Mouse (Mus musculus): ENCODE measurements around the gene Cks1b. TPM values are rescaled to one million over a fixed set of nuclear protein-coding genes. Genes with fewer than 3 reads are reported as not detected.

Gene Cks1b
- 20.0 TPM for polyA plus RNA-seq (2017; shearing (Covaris generic))

DNA sequence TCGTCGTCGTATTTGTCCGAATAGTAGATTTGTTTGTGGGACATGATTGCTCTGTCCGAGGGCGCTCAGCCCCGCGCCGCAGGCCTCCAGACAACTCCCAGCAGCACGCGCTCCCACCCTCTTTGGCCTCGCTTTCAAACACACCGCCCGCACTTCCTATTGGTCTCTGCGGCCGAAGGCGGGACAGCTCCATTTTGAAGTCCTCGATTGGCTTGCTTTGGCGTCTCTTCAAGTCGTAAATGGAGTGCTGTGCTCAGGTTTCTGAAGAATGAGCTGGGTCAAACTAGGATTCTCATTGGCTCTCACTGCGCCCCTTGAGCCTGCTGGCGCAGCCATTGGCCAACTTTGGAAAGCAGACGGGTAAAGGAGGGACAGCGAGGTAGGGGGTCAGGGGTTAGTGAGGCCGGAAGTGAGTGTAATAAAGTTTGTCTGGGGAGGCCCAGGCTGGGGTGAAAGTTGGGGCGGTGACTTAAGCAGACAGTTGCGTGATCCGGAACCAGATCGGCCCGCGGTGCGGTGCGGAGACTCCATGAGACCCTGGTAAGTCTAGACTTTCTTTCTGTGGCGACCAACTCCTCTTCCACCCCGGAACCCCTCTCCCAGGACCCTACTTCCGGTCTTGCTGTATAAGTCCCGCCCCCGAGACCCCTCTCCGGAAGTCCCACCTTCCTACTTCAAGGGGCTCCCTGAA lies at the start of gene Cks1b, which contains the start of gene Shc1:
TSS of gene Cks1b (minus strand) at position 214 of the 691 bp plus-strand sequence.
TSS of gene Shc1 (plus strand) at position 274 of the 691 bp plus-strand sequence.

DNA sequence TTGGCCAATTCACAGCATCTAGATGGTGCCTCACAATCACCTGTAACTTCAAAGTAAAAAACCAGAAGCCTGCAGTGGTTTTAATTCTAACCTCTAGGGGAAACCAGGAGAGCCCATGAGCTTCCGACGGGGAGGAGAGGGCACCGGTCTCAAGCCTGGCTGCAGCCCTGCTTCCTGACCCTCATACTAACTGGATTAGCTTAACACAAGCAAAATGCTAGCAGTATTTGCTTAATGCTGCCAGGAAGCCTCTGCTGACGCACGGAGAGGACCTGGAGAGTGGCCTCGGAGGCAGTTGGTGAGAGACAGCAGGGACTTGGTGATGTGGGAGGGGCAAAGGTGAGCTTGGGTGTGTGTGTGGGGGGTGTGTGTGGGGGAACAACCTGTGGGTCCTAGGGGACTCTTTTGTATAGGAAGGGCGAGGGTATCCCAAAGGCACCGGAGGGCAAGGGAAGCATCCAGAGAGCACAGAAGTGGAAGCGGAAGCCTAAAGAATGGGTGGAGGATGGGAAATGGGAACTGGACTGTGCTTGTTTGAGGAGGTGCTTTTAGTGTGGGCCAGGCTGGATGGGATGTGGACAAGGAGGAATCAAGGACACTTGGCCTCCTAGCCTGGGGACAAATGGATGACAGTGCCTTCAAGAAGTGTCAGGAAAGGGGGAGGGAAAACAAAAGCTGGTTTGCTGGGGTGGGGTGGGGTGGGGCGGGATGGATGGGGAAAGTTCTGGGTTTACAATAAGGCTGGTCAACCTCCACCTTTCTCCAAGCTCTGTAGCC lies 36.4 kb upstream of the Cks1b start, which contains the start of gene Pmvk:
TSS of gene Pmvk (plus strand) at position 141 of the 777 bp plus-strand sequence.

DNA sequence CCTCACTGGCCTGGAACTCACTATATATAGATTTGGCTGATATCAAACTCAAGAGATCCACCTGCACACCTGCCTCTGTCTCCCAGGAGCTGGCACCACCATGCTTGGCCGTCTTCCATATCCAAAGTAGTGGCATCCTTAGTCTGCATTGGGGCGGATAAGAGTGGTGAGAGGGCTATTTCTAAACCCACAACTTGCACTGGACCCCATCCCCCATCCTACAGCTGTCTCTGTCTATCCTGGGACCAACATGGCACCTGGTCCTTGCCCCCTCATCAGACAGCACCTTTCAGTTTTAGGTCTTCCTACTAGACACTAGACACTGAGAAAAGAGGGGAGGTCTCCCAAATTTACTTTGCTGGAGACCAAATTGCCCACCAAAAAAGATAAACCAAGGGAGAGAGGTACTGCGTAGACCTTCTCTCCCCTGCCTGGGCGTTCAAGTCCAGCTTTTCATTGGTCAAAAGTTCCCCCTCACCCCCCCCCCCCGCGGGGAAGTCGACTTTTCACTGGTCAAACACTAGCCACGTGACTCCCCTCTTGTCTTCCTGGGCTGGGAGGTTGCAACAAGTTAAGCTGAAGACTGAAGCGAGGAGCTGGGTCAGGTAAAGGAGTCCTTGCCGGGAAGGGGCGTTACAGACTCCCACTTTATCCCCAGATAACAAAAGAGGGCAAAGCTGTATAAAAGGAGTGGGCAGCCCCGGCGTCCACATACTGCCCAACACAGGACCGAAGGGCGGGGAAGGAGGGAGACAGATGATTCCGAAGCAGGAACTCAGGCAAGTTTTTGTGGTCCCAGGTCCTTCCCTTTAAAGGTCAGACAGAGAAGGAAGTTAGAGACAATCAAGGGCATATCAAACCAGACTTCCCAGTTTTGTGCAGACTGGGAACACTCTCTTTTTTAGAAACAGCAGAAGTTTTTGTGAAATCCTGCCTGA lies 18.3 kb upstream of the Cks1b start, which contains the start of gene Pbxip1:
TSS of gene Pbxip1 (plus strand) at position 531 of the 938 bp plus-strand sequence.

DNA sequence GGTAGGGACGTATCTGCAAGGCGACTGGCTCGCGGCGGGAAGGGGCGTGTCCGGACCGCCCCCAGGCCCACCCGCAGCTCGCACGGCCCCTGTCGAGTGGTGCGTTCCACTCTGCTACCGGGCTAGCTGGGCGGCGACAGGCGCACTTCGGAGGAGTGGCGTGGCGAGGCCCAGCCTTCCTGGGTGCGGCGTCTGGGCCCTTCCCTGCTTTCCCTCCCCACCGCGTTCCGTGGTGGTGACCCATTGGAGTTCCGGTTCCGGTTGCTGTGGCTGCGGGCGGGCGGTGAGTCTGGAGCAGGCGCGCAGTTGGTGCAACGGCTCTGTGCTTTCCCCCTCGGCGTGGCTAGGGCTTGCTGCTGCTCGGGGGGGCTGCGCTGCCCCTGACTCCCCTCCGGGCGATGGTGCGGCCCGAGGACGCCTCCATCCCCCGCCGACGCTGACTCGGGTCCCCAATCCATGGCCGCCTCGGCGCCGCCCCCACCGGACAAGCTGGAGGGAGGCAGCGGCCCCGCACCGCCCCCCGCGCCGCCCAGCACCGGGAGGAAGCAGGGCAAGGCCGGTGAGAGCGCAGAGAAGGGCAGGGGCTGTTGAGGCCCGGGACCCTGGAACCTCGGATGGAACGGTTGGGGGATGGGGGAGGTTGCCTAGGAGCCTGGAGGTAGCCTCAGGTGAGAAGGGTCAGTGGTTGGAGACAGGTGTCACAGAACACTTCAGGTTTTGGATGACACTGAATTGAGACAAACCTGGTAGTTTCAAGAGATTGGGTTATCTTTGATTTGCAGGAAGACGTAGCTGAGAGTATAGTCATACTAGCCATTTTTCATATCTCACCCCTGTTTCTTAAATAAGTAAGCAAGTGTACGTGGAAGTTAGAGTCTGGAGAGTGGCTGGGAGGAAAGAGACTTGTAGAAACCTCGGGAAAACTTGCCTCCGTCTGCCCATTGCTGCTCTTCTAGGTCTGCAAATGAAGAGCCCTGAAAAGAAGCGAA lies 12.3 kb upstream of the Cks1b start, which contains the start of gene Pygo2:
TSS of gene Pygo2 (plus strand) at position 44 of the 989 bp plus-strand sequence.

DNA sequence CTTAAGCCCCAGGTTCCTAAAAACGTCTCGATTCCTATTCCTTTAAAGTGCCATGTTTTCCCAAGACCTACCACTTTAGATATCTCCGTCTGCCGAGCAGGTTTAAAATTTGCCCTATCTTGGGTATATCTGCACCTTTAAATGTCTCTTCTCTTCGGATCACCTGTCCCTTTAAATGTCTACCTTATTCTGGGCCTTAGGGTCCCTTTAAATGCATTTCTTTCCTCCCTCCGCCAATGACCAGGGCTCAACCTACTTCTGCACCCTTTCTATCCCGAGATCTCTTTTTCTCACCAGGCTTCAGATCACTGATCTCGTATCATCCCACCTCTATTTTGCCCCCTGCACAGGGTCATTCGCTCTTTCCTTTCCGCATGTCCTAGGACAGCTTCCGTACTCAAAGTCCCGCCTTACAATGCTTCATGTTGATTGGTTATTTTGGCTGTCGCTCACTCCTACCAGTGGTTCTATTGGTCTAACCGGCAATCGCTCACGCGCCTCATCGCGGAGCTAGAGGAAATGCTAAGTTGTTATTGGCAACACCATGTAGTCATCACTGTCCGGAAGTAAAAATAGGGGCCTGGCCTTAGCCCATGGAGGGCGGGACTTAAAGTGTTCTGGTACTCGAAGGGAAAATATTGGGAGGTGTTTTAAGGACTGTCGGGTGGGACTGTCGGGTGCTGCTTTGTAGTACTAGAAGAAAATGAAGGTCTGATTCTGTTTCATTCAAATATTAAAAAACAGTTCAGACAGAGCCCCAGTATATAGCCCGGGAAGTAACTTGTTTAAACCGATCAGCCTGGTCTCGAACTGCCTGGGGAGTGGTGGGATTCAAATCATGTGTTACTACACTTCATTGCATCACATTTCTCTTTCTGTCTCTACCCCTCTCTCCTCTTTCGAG lies 6.4 kb downstream of the Cks1b start, which contains the start of gene Flad1:
TSS of gene Flad1 (minus strand) at position 381 of the 904 bp plus-strand sequence.

DNA sequence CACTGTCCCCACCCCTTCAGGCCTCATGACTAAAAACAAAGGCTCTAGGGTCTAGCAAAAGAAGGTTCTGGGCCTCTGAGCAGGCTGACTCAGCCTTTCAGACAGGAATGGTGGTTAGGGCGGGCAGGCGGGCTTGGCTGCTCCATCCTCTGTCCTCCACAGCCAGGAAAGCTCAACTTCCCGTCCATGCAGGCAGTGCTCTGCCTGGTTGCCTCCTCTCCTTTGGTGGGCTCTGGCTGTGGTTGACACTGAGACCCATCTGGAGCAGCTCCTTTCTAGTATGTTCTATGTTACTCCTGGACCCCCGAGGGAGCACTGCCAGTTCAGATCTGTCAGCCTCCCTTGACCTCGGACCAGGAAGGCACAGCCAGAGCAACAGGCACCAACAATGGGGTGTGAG lies 15.5 kb downstream of the Cks1b start, which contains the start of gene Lenep:
TSS of gene Lenep (minus strand) at position 101 of the 400 bp plus-strand sequence.

DNA sequence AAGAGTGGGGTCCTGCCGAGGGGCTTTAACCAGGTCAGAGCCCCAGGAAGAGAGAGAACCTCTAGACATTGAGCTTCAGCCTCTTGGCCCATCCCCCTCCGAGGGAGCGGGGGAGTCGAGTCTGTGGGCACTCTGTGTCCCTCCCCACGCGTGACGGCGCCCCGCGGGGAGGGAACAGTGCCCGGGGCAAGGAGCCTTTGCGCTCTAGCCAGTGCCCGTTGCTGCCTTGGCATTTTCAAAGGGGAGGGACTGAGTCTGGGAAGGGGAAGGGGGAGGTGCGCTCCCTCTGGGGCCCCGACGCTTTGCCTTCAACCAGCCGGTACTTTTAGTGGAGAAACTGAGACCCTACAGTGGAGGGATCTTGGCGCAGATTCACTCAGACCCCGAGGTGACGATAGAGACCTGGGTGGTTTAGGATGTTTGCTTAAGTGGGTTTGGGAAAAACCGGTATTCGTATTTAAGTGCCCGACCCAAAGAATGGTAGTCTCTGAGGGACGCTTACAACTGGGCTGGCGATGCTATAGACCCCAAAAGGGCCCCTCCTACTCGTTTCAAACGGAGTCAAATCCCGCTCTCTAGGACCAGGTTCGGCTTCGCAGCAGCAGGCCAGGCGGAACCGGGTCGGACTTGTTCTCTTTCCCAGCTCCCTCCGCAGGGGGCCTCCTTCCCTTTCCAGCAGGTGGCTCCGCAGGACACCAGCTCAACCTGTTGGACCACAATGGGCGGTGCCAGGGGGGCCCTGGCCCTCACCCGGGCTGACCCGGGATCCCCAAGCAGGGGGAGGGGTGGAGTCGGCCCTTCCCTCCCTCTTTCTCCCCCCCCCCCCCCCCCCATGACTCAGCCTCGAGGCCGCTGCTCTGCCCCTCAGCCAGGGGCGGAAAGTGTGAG lies 23.9 kb downstream of the Cks1b start, which contains the start of gene Zbtb7b:
TSS of gene Zbtb7b (minus strand) at position 771 of the 888 bp plus-strand sequence.

Other genes starting within 250 kb of the Cks1b start
- 268 TPM for gene Scamp3, start 240.9 kb downstream of the Cks1b start, polyA plus RNA-seq (2017; shearing (Covaris generic))
- gene Fam189b, start 235.2 kb downstream of the Cks1b start, polyA plus RNA-seq (2017; shearing (Covaris generic)): 236 TPM
- 119 TPM for gene Gba, start 215.5 kb downstream of the Cks1b start, polyA plus RNA-seq (2017; shearing (Covaris generic))
- gene Thbs3, start 203.2 kb downstream of the Cks1b start, polyA plus RNA-seq (2017; shearing (Covaris generic)): 2.0 TPM
- 132 TPM for gene Mtx1, start 191.3 kb downstream of the Cks1b start, polyA plus RNA-seq (2017; shearing (Covaris generic))
- gene Muc1, start 189.3 kb downstream of the Cks1b start, polyA plus RNA-seq (2017; shearing (Covaris generic)): 1.1 TPM
- gene Krtcap2, start 172.4 kb downstream of the Cks1b start, polyA plus RNA-seq (2017; shearing (Covaris generic)): 217 TPM
- gene Trim46, start 172.1 kb downstream of the Cks1b start, polyA plus RNA-seq (2017; shearing (Covaris generic)): 3.1 TPM
- gene Dpm3, start 159.0 kb downstream of the Cks1b start, polyA plus RNA-seq (2017; shearing (Covaris generic)): 98.5 TPM
- gene Slc50a1, start 147.8 kb downstream of the Cks1b start, polyA plus RNA-seq (2017; shearing (Covaris generic)): 270 TPM
- gene Efna1, start 137.2 kb downstream of the Cks1b start, polyA plus RNA-seq (2017; shearing (Covaris generic)): not detected
- gene Efna3, start 95.4 kb downstream of the Cks1b start, polyA plus RNA-seq (2017; shearing (Covaris generic)): not detected
- gene Efna4, start 80.4 kb downstream of the Cks1b start, polyA plus RNA-seq (2017; shearing (Covaris generic)): 0.55 TPM
- 18.3 TPM for gene Adam15, start 68.4 kb downstream of the Cks1b start, polyA plus RNA-seq (2017; shearing (Covaris generic))
- gene Dcst2, start 56.4 kb downstream of the Cks1b start, polyA plus RNA-seq (2017; shearing (Covaris generic)): 0.36 TPM
- gene Dcst1, start 53.1 kb downstream of the Cks1b start, polyA plus RNA-seq (2017; shearing (Covaris generic)): 0.45 TPM
- 53.9 TPM for gene Zbtb7b, start 23.6 kb downstream of the Cks1b start, polyA plus RNA-seq (2017; shearing (Covaris generic))
- gene Lenep, start 15.6 kb downstream of the Cks1b start, polyA plus RNA-seq (2017; shearing (Covaris generic)): not detected
- gene Flad1, start 6.5 kb downstream of the Cks1b start, polyA plus RNA-seq (2017; shearing (Covaris generic)): 54.2 TPM
- gene Shc1, start 60 bp upstream of the Cks1b start, polyA plus RNA-seq (2017; shearing (Covaris generic)): 76.8 TPM
- gene Pygo2, start 11.8 kb upstream of the Cks1b start, polyA plus RNA-seq (2017; shearing (Covaris generic)): 69.6 TPM
- gene Pbxip1, start 18.3 kb upstream of the Cks1b start, polyA plus RNA-seq (2017; shearing (Covaris generic)): 110 TPM
- gene Pmvk, start 36.2 kb upstream of the Cks1b start, polyA plus RNA-seq (2017; shearing (Covaris generic)): 16.8 TPM
- gene Kcnn3, start 101.8 kb upstream of the Cks1b start, polyA plus RNA-seq (2017; shearing (Covaris generic)): not detected